Mouse (Mus musculus): ENCODE data around the gene Dph3. TPM values are rescaled to one million over a fixed set of nuclear protein-coding genes. Genes with fewer than 3 reads are reported as not detected.
"Not testable (repeated sequence)": the region's sequence is repeated elsewhere in the genome, so short reads cannot be mapped to it uniquely, and the experiment has no call there.

The Dph3 gene
- polyA plus RNA-seq, 1 experiment: 119 TPM

DNA sequence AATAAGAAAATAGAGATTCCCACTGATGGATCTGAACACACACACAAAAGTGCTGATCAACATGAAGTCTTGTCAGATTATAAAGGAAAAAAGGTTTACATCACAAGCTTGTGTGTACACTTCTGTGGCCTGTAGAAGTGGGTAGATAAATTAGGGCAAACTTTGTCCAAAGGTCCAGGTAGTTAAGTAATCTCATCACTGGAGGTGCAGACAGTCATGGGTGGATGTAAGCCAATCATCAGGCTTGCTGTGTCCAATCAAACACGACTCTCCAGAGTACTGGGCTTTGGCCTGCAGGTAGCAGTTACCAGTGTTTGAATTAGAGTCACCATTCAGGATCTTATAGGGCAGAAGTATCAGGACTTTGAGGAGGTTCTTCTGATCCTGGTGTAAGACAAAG, 7.5 kb upstream of the Dph3 start:
- no peak overlapping the region for H3K4me3 ChIP-seq (ENCODE audit: insufficient read depth, poor library complexity, severe bottlenecking)
- H3K79me3 ChIP-seq (ENCODE audit: low read depth): peaks cover 4% of the 10 kb centered on the region
- peaks cover 53% of the 10 kb centered on the region for H3K36me3 ChIP-seq (ENCODE audit: control insufficient read depth, insufficient read depth)
- H3ac ChIP-seq (ENCODE audit: control insufficient read depth, insufficient read length, low read depth): no peak overlapping the region
- H3K27me3 ChIP-seq (ENCODE audit: control insufficient read depth, insufficient read depth, insufficient read length): no peaks in the 10 kb centered on the region
- peaks cover 9% of the 10 kb centered on the region for H3K79me2 ChIP-seq (ENCODE audit: control insufficient read depth, insufficient read depth)
- no peak for TF ChIP-seq USF1 (IDR thresholded peaks at IDR 0.05; ENCODE audit: low read depth)
- TF ChIP-seq CTCF (IDR thresholded peaks at IDR 0.05; ENCODE audit: control insufficient read depth, insufficient read depth, insufficient read length): no peak
- no peak for TF ChIP-seq FOSL1 (IDR thresholded peaks at IDR 0.05; ENCODE audit: insufficient read depth, low read length, poor library complexity, severe bottlenecking)
- TF ChIP-seq CEBPB (IDR thresholded peaks at IDR 0.05; ENCODE audit: low read depth): no peak
- TF ChIP-seq MYOD1 (IDR thresholded peaks at IDR 0.05; ENCODE audit: control insufficient read depth, insufficient read length, low read depth): no peak
- no peak for TF ChIP-seq MAX (IDR thresholded peaks at IDR 0.05)
- TF ChIP-seq MYOG (IDR thresholded peaks at IDR 0.05; ENCODE audit: control insufficient read depth, extremely low read depth, insufficient read length): no peak

DNA sequence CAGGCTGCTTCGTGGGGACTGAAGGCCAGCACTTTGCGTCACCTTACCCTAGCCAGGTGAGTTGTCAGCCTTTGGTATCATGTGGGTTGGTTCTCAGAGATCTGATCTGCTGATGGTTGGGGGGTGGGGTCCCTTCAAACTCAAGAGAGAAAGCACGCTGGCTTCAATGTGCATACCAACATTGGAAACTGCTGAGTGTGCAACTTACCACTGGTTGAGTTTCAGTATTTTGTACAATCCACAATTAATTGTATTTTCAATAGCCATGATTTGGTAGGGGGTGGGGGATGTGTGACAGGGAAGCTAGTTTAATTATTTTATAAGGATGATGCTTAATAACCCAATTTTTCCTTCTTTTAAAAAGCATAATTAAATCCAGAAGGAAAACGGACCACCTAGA, 6.2 kb upstream of the Dph3 start:
- H3K4me3 ChIP-seq (ENCODE audit: insufficient read depth, poor library complexity, severe bottlenecking): no peak overlapping the region
- no peaks in the 10 kb centered on the region for H3K27me3 ChIP-seq (ENCODE audit: control insufficient read depth, insufficient read depth, insufficient read length)
- peaks cover 12% of the 10 kb centered on the region for H3K79me3 ChIP-seq (ENCODE audit: low read depth)
- H3ac ChIP-seq (ENCODE audit: control insufficient read depth, insufficient read length, low read depth): no peak overlapping the region
- TF ChIP-seq MYOD1 (IDR thresholded peaks at IDR 0.05; ENCODE audit: control insufficient read depth, insufficient read length, low read depth) (no peak), FOSL1 (IDR thresholded peaks at IDR 0.05; ENCODE audit: insufficient read depth, low read length, poor library complexity, severe bottlenecking) (no peak), MAX (IDR thresholded peaks at IDR 0.05) (no peak), CTCF (IDR thresholded peaks at IDR 0.05; ENCODE audit: control insufficient read depth, insufficient read depth, insufficient read length) (no peak), CEBPB (IDR thresholded peaks at IDR 0.05; ENCODE audit: low read depth) (no peak), USF1 (IDR thresholded peaks at IDR 0.05; ENCODE audit: low read depth) (no peak), MYOG (IDR thresholded peaks at IDR 0.05; ENCODE audit: control insufficient read depth, extremely low read depth, insufficient read length) (no peak)
- H3K36me3 ChIP-seq (ENCODE audit: control insufficient read depth, insufficient read depth): peaks cover 42% of the 10 kb centered on the region
- peaks cover 22% of the 10 kb centered on the region for H3K79me2 ChIP-seq (ENCODE audit: control insufficient read depth, insufficient read depth)

DNA sequence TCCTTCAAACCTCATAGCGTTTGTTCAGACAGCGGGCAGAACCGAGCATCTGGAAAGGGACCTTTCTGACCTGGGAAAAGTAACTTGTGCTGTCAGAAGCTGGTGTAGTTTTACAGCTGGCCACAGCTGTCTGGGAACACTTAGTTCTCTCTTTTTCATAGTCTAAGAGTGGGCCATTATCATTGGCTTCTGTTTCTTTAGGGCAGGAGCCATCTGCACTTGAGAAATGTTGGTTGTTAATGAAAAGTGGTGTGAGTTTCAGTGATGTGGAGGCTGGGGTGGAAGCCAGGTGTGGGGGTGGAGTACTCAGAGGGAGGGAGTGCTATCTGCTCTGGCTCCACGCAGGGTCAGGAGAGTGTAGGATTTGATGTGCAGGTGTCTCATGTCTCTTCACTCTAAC, 5.6 kb upstream of the Dph3 start:
- no peaks in the 10 kb centered on the region for H3K27me3 ChIP-seq (ENCODE audit: control insufficient read depth, insufficient read depth, insufficient read length)
- no peak overlapping the region for H3K4me3 ChIP-seq (ENCODE audit: insufficient read depth, poor library complexity, severe bottlenecking)
- TF ChIP-seq FOSL1 (IDR thresholded peaks at IDR 0.05; ENCODE audit: insufficient read depth, low read length, poor library complexity, severe bottlenecking) (no peak), CTCF (IDR thresholded peaks at IDR 0.05; ENCODE audit: control insufficient read depth, insufficient read depth, insufficient read length) (no peak), MYOD1 (IDR thresholded peaks at IDR 0.05; ENCODE audit: control insufficient read depth, insufficient read length, low read depth) (no peak), USF1 (IDR thresholded peaks at IDR 0.05; ENCODE audit: low read depth) (no peak), MYOG (IDR thresholded peaks at IDR 0.05; ENCODE audit: control insufficient read depth, extremely low read depth, insufficient read length) (no peak), CEBPB (IDR thresholded peaks at IDR 0.05; ENCODE audit: low read depth) (no peak), MAX (IDR thresholded peaks at IDR 0.05) (no peak)
- peaks cover 28% of the 10 kb centered on the region for H3K79me2 ChIP-seq (ENCODE audit: control insufficient read depth, insufficient read depth)
- no peak overlapping the region for H3ac ChIP-seq (ENCODE audit: control insufficient read depth, insufficient read length, low read depth)
- H3K79me3 ChIP-seq (ENCODE audit: low read depth): peaks cover 16% of the 10 kb centered on the region
- peaks cover 36% of the 10 kb centered on the region for H3K36me3 ChIP-seq (ENCODE audit: control insufficient read depth, insufficient read depth)

DNA sequence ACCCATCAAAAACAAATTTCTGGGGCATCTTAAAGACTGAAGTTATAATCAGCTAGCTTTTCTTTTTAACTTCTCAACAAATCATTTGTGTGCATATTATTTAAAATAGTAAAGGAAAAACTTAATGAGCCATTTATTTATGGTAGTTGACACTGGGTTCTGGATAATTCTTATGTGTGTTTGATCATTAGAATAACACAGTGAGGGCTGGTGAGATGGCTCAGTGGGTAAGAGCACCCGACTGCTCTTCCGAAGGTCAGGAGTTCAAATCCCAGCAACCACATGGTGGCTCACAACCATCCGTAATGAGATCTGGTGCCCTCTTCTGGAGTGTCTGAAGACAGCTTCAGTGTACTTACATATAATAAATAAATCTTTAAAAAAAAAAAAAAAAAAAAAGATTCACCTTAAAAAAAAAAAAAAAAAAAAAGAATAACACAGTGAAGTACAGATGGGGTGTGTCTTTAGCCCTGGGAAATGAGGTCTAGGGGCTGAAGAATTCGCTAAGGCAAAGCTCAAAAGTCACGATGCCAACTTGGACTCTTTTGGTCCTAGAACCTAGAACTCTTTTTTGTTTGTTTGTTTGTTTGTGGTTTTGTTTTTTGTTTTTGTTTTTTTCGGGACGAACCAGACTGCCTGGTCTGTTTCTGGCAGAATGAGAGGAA, 2.2 kb upstream of the Dph3 start:
- Histone ChIP-seq H3K79me3 (ENCODE audit: low read depth) (peaks cover 42% of the 10 kb centered on the region), H3K36me3 (ENCODE audit: control insufficient read depth, insufficient read depth) (peaks cover 20% of the 10 kb centered on the region), H3K79me2 (ENCODE audit: control insufficient read depth, insufficient read depth) (peaks cover 54% of the 10 kb centered on the region)
- not testable (repeated sequence) for H3K27me3 ChIP-seq (ENCODE audit: control insufficient read depth, insufficient read depth, insufficient read length); H3K4me3 ChIP-seq (ENCODE audit: insufficient read depth, poor library complexity, severe bottlenecking); H3ac ChIP-seq (ENCODE audit: control insufficient read depth, insufficient read length, low read depth)

DNA sequence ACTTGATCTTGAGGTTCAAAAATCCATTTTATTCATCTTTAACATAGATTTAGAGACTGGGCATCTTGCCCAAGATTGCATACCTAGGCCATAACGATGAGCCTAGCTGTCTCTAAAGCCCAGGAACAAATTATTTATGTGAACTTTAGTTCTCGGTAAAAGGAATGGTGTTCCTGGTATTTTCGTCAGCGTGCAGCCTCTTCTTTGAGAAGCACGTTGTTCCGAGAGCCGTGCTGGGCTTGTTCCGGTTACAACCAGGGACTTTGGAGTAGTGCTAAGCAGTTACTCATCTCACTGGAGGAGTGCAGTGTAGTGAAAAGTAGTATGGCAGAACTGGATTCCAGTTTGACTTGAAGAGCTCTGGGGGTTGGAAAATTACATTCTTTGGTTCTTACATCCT, 697 bp upstream of the Dph3 start:
- Histone ChIP-seq H3K36me3 (ENCODE audit: control insufficient read depth, insufficient read depth) (peaks cover 25% of the 10 kb centered on the region), H3K27me3 (ENCODE audit: control insufficient read depth, insufficient read depth, insufficient read length) (no peaks in the 10 kb centered on the region), H3K4me3 (ENCODE audit: insufficient read depth, poor library complexity, severe bottlenecking) (peak overlapping the region; percentile 69), H3K79me3 (ENCODE audit: low read depth) (peaks cover 45% of the 10 kb centered on the region), H3ac (ENCODE audit: control insufficient read depth, insufficient read length, low read depth) (peak overlapping the region; percentile 46), H3K79me2 (ENCODE audit: control insufficient read depth, insufficient read depth) (peaks cover 57% of the 10 kb centered on the region)
- TF ChIP-seq MAX (IDR thresholded peaks at IDR 0.05): peak; percentile 47
- no peak for TF ChIP-seq MYOD1 (IDR thresholded peaks at IDR 0.05; ENCODE audit: control insufficient read depth, insufficient read length, low read depth)
- TF ChIP-seq CTCF (IDR thresholded peaks at IDR 0.05; ENCODE audit: control insufficient read depth, insufficient read depth, insufficient read length): no peak

DNA sequence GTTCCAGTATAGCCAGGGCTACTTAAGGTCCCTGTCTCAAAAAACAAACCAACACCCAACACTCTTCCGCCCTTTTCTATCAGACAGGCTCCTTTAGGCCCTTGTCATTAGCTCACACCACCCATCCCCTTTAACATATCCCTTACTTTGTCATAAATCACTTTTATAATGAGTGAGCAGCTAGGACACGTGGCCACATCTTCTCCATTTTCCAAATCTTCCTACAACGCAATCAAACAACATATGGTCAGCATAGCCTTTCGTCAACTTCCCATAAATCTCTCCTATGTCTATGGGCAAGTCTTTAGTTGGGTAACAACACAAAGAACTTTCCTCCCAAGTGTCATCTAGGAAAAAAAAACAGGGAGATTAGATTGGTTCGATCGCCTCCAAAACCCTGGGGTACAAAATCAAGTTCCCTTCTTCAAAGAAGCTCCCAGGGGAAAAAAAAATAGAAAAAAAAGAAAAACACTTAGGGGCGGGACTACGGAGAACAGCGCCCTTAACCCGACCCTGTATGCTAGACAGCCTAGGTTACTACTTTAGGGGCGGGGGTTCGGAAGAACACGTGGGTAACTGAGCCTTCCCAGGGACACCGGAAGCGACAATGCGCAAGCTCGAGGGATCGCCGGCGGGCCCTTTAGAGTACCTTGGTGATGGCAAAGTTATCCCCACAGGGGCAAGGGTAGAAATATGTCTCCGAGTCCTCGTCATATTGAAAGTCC, 606 bp downstream of the Dph3 start, which contains the start of gene Oxnad1:
Gene Oxnad1 (plus strand): TSS at position 614 of the 725 bp plus-strand sequence.
- Histone ChIP-seq H3ac (ENCODE audit: control insufficient read depth, insufficient read length, low read depth) (peak within 1 kb of the TSS; percentile 73), H3K79me3 (ENCODE audit: low read depth) (peaks cover 45% of the 10 kb centered on the region), H3K4me3 (ENCODE audit: insufficient read depth, poor library complexity, severe bottlenecking) (peak within 1 kb of the TSS; percentile 69), H3K27me3 (ENCODE audit: control insufficient read depth, insufficient read depth, insufficient read length) (no peaks in the 10 kb centered on the region), H3K36me3 (ENCODE audit: control insufficient read depth, insufficient read depth) (peaks cover 33% of the 10 kb centered on the region), H3K79me2 (ENCODE audit: control insufficient read depth, insufficient read depth) (peaks cover 57% of the 10 kb centered on the region)
- TF ChIP-seq MYOD1 (IDR thresholded peaks at IDR 0.05; ENCODE audit: control insufficient read depth, insufficient read length, low read depth) (no peak), CEBPB (IDR thresholded peaks at IDR 0.05; ENCODE audit: low read depth) (no peak), USF1 (IDR thresholded peaks at IDR 0.05; ENCODE audit: low read depth) (peak; percentile 87), MAX (IDR thresholded peaks at IDR 0.05) (peak; percentile 54), MYOG (IDR thresholded peaks at IDR 0.05; ENCODE audit: control insufficient read depth, extremely low read depth, insufficient read length) (no peak), CTCF (IDR thresholded peaks at IDR 0.05; ENCODE audit: control insufficient read depth, insufficient read depth, insufficient read length) (no peak), FOSL1 (IDR thresholded peaks at IDR 0.05; ENCODE audit: insufficient read depth, low read length, poor library complexity, severe bottlenecking) (no peak)

All from C2C12 (cell line).